Mouse (Mus musculus): ENCODE results near the gene Rps24.
"Not testable (repeated sequence)": the region's sequence is repeated elsewhere in the genome, so short reads cannot be mapped to it uniquely, and the experiment has no call there.

Gene Rps24

DNA sequence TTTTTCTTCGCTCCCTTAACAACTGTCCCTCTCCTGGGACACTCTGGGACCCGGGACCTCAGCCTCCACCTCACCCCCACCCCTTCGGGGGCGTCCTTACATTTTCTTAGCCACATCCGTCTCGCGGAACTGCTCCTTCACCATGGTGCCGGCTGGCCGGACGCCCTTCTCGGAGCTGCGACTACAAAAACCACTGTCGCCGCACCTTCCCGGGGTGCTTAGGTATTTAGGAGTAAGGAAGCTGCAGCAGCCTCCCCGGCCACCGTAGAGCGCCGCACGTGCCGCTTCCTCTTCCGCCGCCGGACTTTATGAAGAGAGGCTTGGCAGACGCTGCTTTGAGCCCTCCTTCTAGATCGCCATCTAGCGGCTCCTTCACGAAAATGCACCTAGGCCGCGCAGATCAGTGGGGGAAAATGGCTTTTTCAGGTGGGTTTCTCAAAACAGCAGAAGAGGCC lies at the start of gene Rps24, which contains the start of gene Polr3a:
Gene Rps24 (plus strand): TSS at position 353 of the 455 bp plus-strand sequence.
Gene Polr3a (minus strand): TSS at position 286 of the 455 bp plus-strand sequence.
- peak; percentile 92 for DNase-seq (ENCODE audit: extremely low read depth, insufficient read length, low spot score)

DNA sequence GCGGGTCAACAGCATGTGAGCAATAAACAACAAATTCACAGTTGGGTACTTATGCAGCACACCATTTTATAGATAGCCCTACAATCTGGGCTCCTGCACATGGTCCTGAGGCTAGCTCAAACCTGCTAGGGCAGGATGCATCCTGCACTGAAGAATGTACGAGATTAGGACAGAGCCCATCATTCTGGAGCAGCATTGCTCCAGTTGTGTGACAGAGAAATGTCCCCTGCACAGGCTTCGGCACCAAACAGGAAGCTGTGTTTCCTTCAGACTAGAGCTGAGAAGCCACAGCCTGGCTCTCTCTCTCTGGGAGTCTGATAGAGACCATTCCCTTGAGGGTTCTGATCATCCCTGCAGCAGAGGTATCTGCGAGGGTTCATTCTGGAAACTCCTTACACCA lies 43.4 kb upstream of the Rps24 start:
- DNase-seq (ENCODE audit: extremely low read depth, insufficient read length, low spot score): not testable (repeated sequence)

DNA sequence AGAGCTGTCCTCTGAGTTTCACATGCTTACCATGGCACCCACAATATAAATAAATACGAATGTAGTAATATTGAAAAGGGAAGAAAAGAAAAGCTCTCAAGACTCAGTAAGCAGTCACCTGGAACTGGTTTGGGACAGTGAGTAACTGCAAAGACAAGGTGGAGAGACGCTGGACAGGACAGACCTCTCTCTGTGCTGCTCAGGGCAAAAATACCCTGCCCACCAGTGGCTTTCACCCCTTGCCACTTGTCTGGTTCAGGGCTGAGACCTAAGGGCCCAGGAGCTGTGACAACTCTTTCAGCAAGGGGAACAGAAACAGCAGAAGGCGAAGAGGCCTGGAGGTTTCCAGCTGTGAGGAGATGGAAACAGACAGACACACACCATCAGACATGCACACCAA lies 28.7 kb upstream of the Rps24 start:
- DNase-seq (ENCODE audit: extremely low read depth, insufficient read length, low spot score): no peak

DNA sequence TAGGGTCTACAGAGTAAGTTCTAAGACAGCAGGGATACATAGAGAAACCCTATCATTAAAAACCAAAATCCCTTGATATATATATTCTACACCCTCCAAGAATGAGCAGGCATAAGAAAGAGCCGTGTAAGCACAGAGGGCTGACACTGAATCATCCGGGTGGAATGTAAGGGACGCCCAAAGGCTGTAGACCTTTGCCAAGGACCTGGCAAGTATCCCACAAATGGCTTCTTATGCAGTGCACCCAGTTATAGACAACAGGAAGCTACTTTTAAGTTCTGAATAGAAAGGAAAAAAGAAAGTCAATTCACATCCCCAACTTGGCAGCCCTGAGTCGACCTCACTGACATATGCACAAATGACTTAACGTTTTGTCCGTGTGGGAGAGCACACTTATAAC lies 18.1 kb upstream of the Rps24 start:
- DNase-seq (ENCODE audit: extremely low read depth, insufficient read length, low spot score): peak; percentile 52

DNA sequence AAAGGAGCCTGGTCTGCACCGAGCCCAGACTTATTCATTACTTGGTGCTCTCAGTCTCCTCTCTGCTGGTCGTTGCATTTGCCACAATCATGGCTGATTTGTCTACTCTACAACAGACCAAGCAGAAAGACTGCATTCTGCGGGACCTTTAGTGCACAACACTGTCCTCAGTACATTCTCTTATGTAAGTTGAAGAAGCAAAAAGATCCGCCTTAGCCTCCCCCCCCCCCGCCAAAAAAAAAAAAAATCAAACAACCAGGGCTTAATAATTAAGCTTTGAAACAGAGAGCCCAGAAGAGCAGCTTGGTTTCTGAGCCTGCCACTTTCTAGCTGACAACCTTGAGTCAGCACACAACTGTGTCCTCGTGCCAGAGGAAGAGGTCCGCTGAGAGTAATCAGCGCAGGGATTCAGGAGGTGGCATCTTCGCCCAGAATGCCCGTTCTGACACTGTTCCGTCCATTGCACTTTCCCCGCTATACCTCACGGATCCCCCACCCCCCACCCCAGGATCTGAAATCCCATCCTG lies 621 bp upstream of the Rps24 start:
- no peak for DNase-seq (ENCODE audit: extremely low read depth, insufficient read length, low spot score)

DNA sequence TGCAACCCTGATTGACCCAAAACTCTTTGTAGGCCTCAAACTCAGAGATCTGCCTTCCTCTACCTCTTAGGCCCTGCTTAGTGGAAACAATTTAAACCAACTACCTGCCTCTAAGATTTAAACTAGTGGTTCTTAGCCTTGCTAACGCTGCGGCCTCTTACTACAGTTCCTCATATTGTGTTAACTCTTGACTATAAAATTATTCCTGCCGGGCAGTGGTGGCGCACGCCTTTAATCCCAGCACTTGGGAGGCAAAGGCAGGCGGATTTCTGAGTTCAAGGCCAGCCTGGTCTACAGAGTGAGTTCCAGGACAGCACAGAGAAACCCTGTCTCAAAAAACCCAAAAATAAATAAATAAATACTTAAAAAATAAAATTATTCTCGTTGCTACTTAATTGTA lies 2.8 kb downstream of the Rps24 start:
- DNase-seq (ENCODE audit: extremely low read depth, insufficient read length, low spot score): not testable (repeated sequence)

DNA sequence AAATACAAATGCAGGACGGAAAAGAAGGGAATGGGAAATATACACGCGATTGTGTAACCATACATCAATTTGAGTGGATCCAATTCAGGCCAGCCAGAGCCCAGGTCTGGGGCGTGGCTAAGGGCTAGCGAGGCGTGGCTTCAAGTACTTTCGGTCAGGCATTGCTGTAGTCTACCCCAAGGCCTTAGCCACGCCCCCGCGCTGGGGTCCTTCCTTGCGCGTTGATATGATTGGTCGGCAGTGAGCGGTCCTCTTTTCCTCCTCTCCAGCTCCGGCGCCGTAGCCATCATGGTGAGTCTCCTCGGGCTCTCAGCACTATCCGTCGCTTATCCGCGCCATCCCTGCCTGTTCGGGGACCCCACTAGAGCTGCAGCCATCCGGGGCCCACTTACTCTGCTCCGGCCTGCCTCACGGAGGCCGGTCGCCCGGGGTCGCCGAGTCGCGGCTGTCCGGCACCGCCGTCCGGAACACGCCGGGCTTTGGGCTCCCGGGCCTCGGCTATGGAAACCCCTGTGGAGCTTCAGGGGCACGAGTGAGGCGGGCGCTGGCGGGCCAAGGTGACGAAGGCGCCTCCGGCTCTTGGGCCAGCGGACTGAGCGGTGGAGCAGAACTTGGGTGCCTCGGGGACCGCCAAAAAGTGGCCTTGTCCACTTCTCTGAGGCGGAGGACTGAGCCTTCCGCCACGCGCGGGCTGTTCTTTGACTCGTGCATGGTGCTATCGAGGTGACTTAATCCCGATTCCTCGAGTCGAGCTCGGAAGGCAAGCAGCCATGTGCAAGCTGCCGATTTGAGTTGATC lies 3.7 kb downstream of the Rps24 start:
- peak; percentile 87 for DNase-seq (ENCODE audit: extremely low read depth, insufficient read length, low spot score)

DNA sequence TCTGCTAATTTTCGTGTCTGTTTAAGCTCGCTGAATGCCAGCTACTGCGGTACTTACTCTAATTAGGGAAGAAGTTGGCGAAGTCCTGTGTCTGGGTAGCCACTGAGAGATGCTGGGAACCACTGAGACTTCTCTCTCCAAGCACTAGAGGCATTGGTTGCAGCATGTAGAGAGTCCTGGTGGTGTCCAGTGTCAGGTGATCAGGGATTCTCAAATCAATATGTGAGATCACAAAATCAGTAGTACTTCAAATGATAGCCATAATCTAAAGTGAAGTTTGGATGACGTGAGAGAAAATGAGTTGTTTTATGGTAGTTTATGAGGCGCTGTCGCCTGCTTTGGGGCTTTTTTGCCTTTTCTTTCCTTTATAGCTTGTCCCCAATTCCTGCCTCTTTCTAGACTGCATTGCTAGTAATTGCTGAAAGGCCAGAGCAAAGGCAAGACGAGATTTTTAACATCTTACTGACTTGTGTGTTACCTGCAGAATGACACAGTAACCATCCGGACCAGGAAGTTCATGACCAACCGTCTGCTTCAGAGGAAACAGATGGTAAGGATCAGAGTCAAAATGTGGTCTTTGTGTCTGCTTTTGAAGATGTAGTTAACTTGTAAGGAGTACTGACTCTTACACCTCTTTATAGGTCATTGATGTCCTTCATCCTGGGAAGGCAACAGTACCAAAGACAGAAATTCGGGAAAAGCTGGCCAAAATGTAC lies 4.5 kb downstream of the Rps24 start:
- DNase-seq (ENCODE audit: extremely low read depth, insufficient read length, low spot score): no peak

DNA sequence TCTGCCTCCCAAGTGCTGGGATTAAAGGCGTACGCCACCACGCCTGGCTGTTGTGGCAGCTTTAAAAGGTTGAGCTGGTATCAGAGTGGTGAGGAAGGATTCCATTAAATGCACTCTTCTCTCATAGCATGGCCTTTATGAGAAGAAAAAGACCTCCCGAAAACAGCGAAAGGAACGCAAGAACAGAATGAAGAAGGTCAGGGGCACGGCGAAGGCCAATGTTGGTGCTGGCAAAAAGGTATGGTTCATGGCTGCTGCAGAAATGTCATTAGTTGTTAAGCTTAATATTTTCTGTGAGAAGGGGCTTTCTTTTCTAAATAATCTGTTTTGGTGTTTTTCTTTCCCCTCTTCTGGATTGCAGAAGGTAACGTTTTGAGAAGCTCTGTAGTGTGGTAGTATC lies 6.3 kb downstream of the Rps24 start:
- no peak for DNase-seq (ENCODE audit: extremely low read depth, insufficient read length, low spot score)

DNA sequence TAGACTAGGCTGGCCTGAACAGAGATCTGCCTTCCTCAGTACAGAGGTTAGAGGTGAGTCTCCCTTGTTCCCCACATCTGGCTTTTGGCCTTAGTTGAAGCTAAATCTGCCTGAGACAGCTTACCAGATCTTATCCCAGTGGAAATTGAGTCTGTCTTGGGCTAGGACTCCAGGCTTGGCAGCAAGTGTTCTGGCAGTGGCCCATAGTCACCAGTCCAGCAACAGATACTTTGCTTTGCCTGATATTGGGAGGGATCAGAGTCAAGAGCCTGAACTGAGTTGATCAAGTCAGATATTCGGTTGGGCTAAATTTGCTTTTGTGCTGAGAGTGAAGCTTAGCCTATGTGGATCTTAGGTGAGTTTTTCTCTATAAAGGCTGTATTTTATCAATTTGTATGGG lies 9.6 kb downstream of the Rps24 start:
- no peak for DNase-seq (ENCODE audit: extremely low read depth, insufficient read length, low spot score)

DNA sequence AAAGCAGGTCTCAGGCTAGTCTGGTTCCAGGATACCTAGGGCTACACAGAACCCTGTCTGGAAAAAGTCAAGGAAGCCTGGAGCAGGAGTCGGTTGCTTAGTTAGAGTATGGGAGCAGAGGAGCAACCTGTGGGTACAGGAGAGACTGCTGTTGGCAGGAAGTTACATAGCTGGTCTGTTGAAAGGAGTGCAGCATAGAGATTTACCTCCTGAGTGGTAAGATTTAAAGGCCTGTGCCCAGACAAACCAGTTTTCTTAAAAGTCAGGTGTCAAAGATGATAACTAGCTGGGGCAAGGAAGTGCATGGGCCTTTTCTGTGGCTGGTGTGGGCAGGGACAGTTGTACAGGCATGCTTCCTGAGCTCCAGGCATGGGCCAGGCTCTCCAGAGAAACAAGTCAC lies 10.5 kb downstream of the Rps24 start:
- no peak for DNase-seq (ENCODE audit: extremely low read depth, insufficient read length, low spot score)

DNA sequence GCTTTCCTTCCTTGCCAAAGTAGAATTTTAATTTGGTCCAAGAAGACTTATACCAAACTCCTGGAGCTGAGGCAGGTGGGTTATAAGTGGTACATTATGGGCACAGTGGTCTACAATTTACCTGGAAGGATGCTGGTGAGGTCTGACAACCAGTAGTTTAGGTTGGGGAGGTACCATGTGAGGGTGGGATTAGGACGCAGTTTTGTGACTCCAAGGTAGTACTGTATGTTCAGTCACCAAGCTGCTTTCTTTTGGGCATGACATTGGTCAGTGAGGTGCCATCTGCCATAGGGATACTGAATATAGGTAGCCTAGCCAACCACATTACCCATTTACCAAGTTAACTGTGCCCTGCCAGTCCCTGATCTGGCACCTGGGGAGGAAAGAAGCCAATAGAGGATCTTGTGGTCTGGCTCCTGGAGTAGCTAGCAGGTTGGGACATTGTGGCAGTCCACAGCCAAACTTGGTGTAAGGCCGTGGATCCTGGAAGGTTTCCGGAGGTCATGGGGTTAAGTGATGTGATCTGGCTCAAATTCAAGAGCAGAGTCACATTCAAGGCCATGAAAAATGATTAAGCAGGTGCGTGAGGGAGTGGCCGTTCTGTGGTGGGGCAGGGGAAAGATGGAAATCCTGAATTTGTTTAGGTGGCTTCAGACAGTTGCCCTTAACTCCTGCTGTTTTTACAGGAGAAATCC lies 11.8 kb downstream of the Rps24 start:
- no peak for DNase-seq (ENCODE audit: extremely low read depth, insufficient read length, low spot score)

DNA sequence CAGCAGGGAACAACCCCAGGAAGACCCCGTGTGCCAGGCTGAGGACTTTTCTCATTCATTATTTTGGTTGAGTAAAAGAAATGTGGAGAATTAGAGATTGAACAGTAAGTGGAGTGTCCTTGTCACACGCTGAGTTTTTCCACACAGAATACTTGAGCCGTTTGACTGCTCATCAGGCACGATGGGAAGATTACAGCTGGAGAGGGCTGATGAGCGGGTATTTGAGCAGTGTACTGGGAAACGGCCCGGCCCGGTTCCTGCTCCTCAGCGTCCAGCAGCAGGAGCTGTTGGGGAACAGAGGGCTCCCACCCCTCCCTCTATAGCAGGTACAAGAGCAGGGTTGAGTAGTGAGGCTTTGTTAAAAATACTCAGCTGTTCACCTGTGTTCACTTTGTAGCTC lies 12.6 kb downstream of the Rps24 start:
- DNase-seq (ENCODE audit: extremely low read depth, insufficient read length, low spot score): no peak

DNA sequence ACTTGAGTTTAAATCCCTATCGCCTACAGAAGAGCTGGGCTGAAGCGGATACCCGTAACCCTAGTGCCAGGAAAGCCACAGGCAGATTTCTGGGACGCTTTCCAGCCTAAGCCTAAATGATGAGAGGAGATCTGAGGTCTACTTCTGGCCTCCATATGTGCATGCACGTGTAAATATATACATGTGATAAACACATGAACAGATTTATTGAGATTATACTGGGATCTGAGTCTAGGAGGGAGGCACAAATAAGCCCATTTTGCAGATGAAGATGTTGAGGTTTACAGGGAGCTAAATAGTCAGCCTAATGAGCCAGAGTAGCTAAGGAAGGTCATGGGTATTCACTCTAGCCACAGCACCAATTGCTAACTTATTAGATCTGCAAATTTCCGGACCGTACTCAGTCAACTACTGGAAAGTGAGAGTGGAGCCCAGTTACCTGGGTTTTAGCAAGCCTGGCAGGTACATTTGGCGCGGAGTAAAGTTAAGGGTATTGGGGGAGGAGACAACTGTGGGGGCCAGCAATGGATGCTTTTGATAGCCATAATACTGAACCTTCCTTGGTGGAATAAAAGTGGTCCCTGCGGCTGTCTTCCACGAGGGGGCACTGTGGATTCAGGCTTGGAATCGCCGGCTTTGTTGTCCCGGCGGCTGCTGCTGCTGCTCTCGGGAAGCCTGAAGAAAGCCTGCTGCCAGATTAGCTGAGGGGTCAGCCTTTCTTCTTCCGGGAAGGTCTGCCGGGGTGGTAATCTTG lies 13.3 kb downstream of the Rps24 start:
- peak; percentile 26 for DNase-seq (ENCODE audit: extremely low read depth, insufficient read length, low spot score)

DNA sequence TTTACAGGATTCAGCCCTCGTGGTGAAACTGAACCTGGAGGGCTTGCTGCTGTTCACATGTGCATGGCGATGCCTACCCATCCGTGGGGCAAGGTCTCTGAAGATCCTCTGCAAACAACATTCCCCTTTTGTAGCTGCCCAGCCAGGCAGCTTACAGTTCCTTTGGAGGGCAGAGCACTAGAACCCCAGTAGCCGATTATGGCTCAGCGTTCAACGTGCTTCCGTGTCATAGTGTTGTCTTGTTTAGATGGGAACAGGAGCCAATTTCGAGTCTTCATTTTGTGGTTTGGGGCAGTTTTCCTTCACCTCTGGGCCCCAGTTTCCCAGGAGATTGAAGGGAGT lies 13.9 kb downstream of the Rps24 start:
- no peak for DNase-seq (ENCODE audit: extremely low read depth, insufficient read length, low spot score)

DNA sequence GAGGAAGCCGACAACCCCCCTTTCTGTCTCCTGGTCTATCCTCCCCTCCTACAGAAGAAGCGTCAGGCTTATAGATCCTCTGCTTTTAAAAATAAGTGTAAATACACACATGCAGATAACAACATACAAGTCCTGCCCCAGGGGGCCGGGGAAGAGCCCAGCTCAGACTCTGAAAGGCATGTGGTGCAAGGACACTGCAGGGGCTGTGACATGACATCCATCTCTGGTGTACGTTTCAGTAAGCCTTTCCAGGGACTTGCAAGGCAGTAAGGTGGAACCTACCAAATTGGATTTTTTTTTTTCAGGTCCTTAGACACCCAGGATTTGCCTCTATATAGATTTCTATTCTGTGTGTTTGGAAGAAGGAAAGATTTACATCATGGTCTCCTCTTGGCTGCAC lies 14.3 kb downstream of the Rps24 start:
- DNase-seq (ENCODE audit: extremely low read depth, insufficient read length, low spot score): no peak

DNA sequence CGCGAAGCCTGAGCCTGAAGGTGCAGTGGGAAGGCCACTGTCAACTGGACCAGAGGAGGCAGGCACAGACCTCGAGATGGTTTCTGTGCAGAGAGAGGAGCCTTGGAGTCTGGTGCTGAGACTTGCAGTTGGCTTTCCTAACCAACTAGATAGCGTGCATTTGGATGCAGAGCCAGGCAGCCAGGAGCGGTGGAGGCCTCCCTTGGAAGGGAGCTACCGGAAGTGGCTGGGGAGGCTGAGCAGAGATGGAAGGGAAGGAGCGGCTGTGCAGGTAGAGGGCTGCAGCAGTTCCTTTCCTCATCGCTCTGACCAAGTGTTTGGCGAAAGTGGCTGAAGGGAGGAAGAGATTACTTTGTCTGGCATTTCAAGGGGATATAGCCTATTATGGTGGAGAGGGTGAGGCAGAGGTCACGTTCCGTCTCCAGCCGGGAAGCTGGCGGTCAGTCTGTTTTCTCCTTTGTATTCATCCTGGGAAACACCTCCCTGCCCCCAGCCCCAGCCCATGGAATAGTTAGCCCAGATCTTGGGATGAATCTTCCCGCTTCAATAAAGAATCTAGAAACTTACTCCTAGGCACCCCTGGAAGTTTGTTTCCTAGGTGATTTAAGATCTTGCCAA lies 20.6 kb downstream of the Rps24 start:
- no peak for DNase-seq (ENCODE audit: extremely low read depth, insufficient read length, low spot score)

DNA sequence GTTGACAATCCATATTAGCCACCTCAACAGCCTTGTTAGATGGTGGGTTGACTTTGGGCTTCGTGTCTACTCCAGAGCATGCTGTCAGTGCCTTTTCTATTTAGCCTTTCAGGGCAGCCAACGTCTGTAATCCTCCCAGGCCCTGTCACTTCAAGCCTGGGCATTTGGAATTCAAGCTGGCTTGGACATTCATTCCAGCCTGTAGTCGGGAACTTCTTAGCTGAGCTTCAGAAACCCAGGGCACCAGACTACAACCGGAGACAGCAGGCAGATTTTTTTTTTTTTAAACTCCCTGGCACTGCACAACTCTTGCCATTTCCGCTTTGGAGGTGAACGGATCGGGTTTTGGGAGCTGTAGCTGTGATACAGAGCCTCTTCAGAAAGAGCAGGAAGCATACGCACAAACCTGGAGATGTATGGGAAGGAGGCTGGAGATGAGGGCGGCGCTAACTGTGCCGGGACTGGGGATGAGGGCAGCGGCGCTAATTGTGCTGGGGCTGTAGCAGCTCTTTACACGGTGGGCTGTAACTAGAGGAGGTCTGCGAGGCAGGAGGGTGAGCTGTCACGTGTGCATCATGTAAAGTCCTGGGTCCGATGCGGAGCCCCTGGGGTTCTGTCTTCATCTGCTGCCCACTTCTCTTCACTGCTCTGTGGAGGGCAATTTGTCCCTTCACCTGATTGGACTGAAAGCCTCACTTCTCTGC lies 21.3 kb downstream of the Rps24 start:
- no peak for DNase-seq (ENCODE audit: extremely low read depth, insufficient read length, low spot score)

DNA sequence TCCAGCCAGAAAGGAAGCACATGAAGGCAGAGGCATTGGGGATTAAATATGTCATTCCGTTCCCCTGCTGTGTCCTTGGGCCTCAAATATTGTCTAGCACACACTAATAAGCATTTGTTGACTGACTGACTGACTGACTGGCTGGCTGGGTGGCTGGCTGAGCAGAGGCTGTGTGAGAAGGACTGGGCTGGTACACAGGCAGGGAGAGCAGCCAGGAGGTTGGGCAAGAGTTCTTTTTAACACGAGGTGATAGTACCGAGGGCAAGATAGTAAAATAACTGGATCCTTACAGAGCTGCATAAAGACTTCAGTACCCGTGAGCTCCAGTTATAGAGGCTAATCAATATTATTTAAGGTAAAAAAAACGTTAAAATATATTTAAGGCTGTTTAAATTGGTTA lies 22.6 kb downstream of the Rps24 start:
- DNase-seq (ENCODE audit: extremely low read depth, insufficient read length, low spot score): no peak

DNA sequence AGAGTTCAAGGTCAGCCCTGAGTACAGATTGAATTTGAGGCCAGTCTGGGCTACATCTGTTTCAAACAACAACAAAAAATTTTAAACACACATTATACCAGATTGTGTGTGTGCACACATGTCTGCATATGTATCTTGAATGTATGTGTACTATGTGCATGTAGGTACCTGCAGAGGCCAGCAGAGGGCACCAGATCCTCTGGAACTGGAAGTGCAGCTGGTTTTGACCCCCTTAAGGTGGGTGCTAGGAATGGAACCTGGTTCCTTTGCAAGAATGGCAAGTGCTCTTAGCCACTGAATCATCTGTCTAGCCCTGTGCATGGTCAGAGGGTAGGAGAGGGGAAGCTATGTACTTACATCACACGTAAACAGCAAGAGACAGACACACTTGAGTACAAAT lies 23.3 kb downstream of the Rps24 start:
- DNase-seq (ENCODE audit: extremely low read depth, insufficient read length, low spot score): no peak
